Mouse (Mus musculus) ES-Bruce4 (cell line): ENCODE results near the gene Zscan26. TPM values are rescaled to one million over a fixed set of nuclear protein-coding genes. Genes with fewer than 3 reads are reported as not detected.
A peak's percentile ranks its signal among the peaks of the same experiment; 100 is the strongest.
"Not testable (repeated sequence)": the region's sequence is repeated elsewhere in the genome, so short reads cannot be mapped to it uniquely, and the experiment has no call there.

Experiments used
- H3K27ac ChIP-seq: 2 replicates; pipeline ENCODE4 v1.5.1; 2012; ENCODE audit warnings: low read length, inconsistent platforms; ENCODE audit not compliant: insufficient read depth
- H3K27me3 ChIP-seq: 2 replicates; pipeline ENCODE4 v1.6.1; 2012; ENCODE audit warnings: mild to moderate bottlenecking, low read length, inconsistent platforms; ENCODE audit not compliant: control insufficient read depth, poor library complexity, insufficient read depth, severe bottlenecking
- H3K36me3 ChIP-seq: 2 replicates; pipeline ENCODE4 v1.6.1; 2012; ENCODE audit warnings: inconsistent platforms, mild to moderate bottlenecking, low read length, moderate library complexity; ENCODE audit not compliant: control insufficient read depth, poor library complexity, insufficient read depth, severe bottlenecking
- H3K4me1 ChIP-seq: one replicate; pipeline ENCODE4 v1.8.1; 2011; ENCODE audit warnings: low read length; ENCODE audit not compliant: control insufficient read depth, insufficient read depth
- H3K4me3 ChIP-seq: 2 replicates; pipeline ENCODE4 v1.5.1; 2011; ENCODE audit warnings: low read depth, mild to moderate bottlenecking, low read length
- H3K9ac ChIP-seq: 2 replicates; pipeline ENCODE4 v1.6.1; 2012; ENCODE audit warnings: low read depth, mild to moderate bottlenecking, inconsistent platforms; ENCODE audit not compliant: poor library complexity, severe bottlenecking
- H3K9me3 ChIP-seq: replicated peaks from 2 replicates; pipeline ENCODE4 v1.6.1; 2012; ENCODE audit warnings: mild to moderate bottlenecking, low read length, inconsistent platforms; ENCODE audit not compliant: control insufficient read depth, poor library complexity, insufficient read depth, severe bottlenecking
- CTCF ChIP-seq: IDR thresholded peaks from one replicate; pipeline ENCODE4 v1.8.1; 2011; ENCODE audit warnings: low read depth, low read length
- EP300 ChIP-seq: IDR thresholded peaks from 2 replicates; pipeline ENCODE4 v1.6.1; 2011; ENCODE audit warnings: low read depth, low read length; ENCODE audit not compliant: insufficient read depth
- POLR2A ChIP-seq: IDR thresholded peaks from one replicate; pipeline ENCODE4 v1.8.1; 2011; ENCODE audit warnings: low read length; ENCODE audit not compliant: insufficient read depth
- polyA plus RNA-seq: library from polyadenylated mRNA; stranded (reverse); fragments of >200 nt; gene quantifications from 2 replicates; pipeline ENCODE4 v1.2.4, GENCODE M21; 2011; ENCODE audit warnings: low read depth; ENCODE audit not compliant: missing spikeins, insufficient read depth, insufficient read length

The Zscan26 gene
- polyA plus RNA-seq, 1 experiment = 42.6 TPM

- H3K9ac ChIP-seq = peak overlapping the region; percentile 88
- no peaks in the 10 kb centered on the region for H3K27me3 ChIP-seq
- no peak overlapping the region for H3K4me3 ChIP-seq
- H3K4me1 ChIP-seq = no peaks in the 10 kb centered on the region
- H3K27ac ChIP-seq = no peak overlapping the region
- H3K9me3 ChIP-seq = no peaks in the 10 kb centered on the region
- peaks cover 5% of the 10 kb centered on the region; the same call in 1 of the 2 replicates for H3K36me3 ChIP-seq
- no peak for TF ChIP-seq CTCF
- TF ChIP-seq POLR2A = no peak
- TF ChIP-seq EP300 = no peak
These were observed 50.7 kb downstream of the Zscan26 start for GRCm38 (mm10) chr13:21402848-21403247.

GRCm38 (mm10) chr13:21402287-21402846, 51.2 kb downstream of the Zscan26 start, which contains the start of gene Zkscan3:
Gene Zkscan3, minus strand, starts transcription at chr13:21402755.
- TF ChIP-seq POLR2A (peak; percentile 20), EP300 (no peak), CTCF (no peak)
- Histone ChIP-seq H3K27me3 (no peaks in the 10 kb centered on the region), H3K27ac (no peak within 1 kb of the TSS), H3K4me1 (no peaks in the 10 kb centered on the region), H3K9ac (peak within 1 kb of the TSS; percentile 88), H3K4me3 (peak within 1 kb of the TSS; percentile 100), H3K36me3 (peaks cover 5% of the 10 kb centered on the region; the same call in 1 of the 2 replicates), H3K9me3 (no peaks in the 10 kb centered on the region)

GRCm38 (mm10) chr13:21401636-21402286, 51.8 kb downstream of the Zscan26 start:
- H3K9ac ChIP-seq = peak overlapping the region; percentile 88
- H3K27ac ChIP-seq = no peak overlapping the region
- no peaks in the 10 kb centered on the region for H3K27me3 ChIP-seq
- H3K4me1 ChIP-seq = no peaks in the 10 kb centered on the region
- peak overlapping the region; percentile 100 for H3K4me3 ChIP-seq
- no peak for TF ChIP-seq EP300
- no peak for TF ChIP-seq POLR2A
- no peak for TF ChIP-seq CTCF
- no peaks in the 10 kb centered on the region for H3K9me3 ChIP-seq
- H3K36me3 ChIP-seq = peaks cover 5% of the 10 kb centered on the region; the same call in 1 of the 2 replicates

- Histone ChIP-seq H3K36me3 (peaks cover 5% of the 10 kb centered on the region; the same call in 1 of the 2 replicates), H3K27ac (no peak overlapping the region), H3K4me3 (no peak overlapping the region), H3K9ac (0 out of 2 replicates have a peak overlapping the region, but pooled peaks have one; percentile 88), H3K4me1 (no peaks in the 10 kb centered on the region), H3K9me3 (no peaks in the 10 kb centered on the region), H3K27me3 (no peaks in the 10 kb centered on the region)
- TF ChIP-seq EP300 (no peak), POLR2A (no peak), CTCF (no peak)
These were observed 52.4 kb downstream of the Zscan26 start for GRCm38 (mm10) chr13:21401166-21401565.

- Histone ChIP-seq H3K4me3 (no peak overlapping the region), H3K27ac (no peak overlapping the region), H3K9me3 (no peaks in the 10 kb centered on the region), H3K36me3 (peaks cover 23% of the 10 kb centered on the region), H3K4me1 (no peaks in the 10 kb centered on the region), H3K9ac (no peak overlapping the region), H3K27me3 (no peaks in the 10 kb centered on the region)
- no peak for TF ChIP-seq EP300
- no peak for TF ChIP-seq CTCF
- no peak for TF ChIP-seq POLR2A
These were observed 56.0 kb downstream of the Zscan26 start for GRCm38 (mm10) chr13:21397486-21397885.

- H3K27ac ChIP-seq, H3K4me1 ChIP-seq, H3K27me3 ChIP-seq, H3K9ac ChIP-seq, H3K9me3 ChIP-seq, H3K4me3 ChIP-seq: not testable (repeated sequence)
- H3K36me3 ChIP-seq = peaks cover 27% of the 10 kb centered on the region
These were observed 57.5 kb downstream of the Zscan26 start for GRCm38 (mm10) chr13:21396048-21396447.
